Mouse (Mus musculus): ENCODE results near the gene Gzmm. TPM values are rescaled to one million over a fixed set of nuclear protein-coding genes. Genes with fewer than 3 reads are reported as not detected.
"Not testable (repeated sequence)": the region's sequence is repeated elsewhere in the genome, so short reads cannot be mapped to it uniquely, and the experiment has no call there.

Gzmm gene
- polyA plus RNA-seq, 1 experiment = 1.4 TPM

GRCm38 (mm10) chr10:79701443-79702129 is 12.8 kb downstream of the Gzmm start:
- DNase-seq (ENCODE audit: low spot score) = no peak

- not testable (repeated sequence) for DNase-seq (ENCODE audit: low spot score)
These were observed 14.2 kb downstream of the Gzmm start for GRCm38 (mm10) chr10:79702970-79703369.

DNA sequence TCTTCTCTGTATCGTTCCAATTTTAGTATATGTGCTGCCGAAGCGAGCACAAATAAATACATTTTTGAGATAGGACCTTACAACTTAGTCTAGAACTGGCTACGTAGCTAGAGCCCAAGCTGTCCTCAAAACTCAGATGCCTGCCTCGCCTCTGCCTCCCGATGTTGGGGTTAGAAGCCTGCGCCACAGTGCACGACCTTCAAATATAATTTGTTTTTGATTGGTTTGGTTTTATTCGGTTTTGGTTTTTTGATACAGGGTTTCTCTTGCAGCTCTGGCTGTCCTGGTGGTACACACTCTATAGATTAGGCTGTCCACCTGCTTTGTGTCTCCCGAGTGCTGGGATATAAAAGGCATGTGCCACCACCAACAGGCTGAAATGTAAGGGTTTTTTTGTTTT is 14.7 kb downstream of the Gzmm start:
- DNase-seq (ENCODE audit: low spot score) = no peak

DNA sequence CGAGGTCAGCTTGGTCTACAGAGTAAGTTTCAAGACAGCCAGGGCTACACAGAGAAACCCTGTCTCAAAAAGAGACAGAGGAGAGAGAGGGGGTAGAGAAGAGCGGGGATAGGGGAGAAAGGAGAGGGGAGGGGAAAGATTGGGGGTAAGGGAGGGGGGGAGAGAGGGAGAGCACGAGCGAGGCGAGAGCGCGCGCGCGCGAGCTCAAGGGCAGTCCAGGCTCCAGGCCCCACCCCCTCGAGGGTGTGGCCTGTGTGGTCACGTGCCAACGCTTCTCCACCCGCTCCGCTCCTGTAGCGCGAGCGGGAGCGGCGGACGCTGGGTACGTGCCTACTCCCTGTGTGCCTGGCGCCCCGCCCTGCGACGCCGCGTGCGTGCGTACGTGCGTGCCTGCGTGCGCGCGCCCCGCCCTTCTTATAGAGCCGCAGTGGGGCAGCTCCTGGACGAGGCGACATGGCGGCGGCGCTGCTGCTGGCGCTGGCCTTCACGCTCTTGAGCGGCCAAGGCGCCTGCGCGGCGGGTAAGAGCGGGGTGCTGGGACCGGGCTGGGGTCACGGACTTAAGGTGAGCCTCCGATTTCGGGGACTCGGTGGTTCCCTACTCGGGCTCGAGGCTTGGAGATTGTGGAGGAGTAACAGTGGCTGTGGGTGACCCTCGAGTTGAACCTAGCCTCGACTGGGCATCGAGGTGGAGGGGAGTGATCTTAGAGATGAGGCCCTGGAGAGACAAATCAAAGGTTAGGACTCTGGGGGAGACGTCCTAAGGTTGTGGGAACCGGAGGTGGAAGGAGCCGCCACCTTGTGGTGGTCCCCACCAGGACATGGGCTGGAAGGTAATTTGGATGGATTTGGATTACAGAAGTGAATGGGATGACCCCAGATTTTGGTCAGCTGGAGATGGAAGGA is 15.5 kb downstream of the Gzmm start, which contains the start of gene Bsg:
TSS of gene Bsg (plus strand) at position 427 of the 905 bp plus-strand sequence.
- DNase-seq (ENCODE audit: low spot score) = peak; percentile 92

- DNase-seq (ENCODE audit: low spot score) = no peak
These were observed 16.1 kb downstream of the Gzmm start for GRCm38 (mm10) chr10:79704970-79705360.

- DNase-seq (ENCODE audit: low spot score) = no peak
These were observed 17.1 kb downstream of the Gzmm start for GRCm38 (mm10) chr10:79705951-79706350.

- DNase-seq (ENCODE audit: low spot score) = no peak
These were observed 17.7 kb downstream of the Gzmm start for GRCm38 (mm10) chr10:79706406-79707094.

DNA sequence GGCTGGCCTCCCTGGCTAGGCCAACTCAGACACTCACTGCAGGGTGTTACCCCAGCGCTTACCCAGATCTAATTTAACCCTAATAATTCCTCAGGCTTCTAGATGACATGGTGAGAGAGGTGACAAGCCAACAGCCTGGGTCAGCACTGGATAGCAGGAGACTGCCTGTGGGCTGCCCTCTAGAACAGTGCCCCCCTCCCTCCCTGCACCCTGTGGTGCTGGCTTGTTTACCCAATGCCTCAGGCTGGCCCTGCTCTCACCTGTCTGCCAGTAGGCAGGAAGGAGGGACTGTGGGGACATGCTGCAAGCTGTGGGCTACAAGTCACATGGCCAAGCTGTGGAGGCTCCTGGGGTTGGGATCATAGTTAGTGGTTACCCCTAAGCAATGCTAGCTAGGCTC is 18.3 kb downstream of the Gzmm start:
- DNase-seq (ENCODE audit: low spot score) = no peak

- no peak for DNase-seq (ENCODE audit: low spot score)
These were observed 18.9 kb downstream of the Gzmm start for GRCm38 (mm10) chr10:79707759-79708158.

- DNase-seq (ENCODE audit: low spot score) = no peak
These were observed 19.8 kb downstream of the Gzmm start for GRCm38 (mm10) chr10:79708668-79709067.

DNA sequence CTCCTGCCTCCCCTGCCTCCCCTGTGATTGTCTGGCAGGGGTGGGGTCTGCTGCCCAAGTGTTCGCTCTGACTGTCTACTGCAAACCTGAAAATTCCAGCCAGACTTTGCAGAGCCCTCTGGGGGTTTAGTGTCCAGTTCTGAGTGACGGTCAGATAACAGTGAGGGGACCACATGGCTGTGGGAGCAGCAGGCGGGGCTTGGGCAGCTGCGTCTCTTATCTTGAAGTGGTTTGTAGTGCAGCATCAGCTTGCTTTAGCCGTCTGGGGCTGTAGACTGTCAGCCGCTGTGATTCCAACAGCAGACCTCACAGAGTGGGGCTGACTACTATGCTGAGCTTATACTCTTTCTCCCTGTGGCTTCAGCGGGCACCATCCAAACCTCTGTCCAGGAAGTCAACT is 20.5 kb downstream of the Gzmm start:
- no peak for DNase-seq (ENCODE audit: low spot score)

DNA sequence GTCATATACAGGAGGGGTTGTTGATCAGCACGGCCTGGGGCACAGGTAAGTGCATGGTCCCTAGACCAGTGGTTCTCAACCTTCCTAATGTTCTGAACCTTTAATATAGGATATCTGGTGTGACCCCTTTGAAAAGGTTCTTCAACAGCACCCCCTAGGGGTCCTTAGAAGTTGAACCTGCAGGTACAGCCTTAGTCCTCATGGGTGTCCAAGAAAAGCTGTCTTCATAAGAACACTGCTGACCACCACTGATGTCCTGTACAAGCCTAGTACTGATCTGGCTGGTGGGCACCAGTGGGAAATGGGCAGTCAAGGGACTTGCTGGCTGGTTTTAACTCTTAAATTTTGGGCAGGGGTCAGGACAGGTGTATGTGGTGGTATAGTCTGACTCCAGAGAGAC is 23.2 kb downstream of the Gzmm start:
- no peak for DNase-seq (ENCODE audit: low spot score)

GRCm38 (mm10) chr10:79712499-79713126 is 23.8 kb downstream of the Gzmm start:
- DNase-seq (ENCODE audit: low spot score) = peak; percentile 65

GRCm38 (mm10) chr10:79713163-79713562 is 24.3 kb downstream of the Gzmm start:
- no peak for DNase-seq (ENCODE audit: low spot score)

DNA sequence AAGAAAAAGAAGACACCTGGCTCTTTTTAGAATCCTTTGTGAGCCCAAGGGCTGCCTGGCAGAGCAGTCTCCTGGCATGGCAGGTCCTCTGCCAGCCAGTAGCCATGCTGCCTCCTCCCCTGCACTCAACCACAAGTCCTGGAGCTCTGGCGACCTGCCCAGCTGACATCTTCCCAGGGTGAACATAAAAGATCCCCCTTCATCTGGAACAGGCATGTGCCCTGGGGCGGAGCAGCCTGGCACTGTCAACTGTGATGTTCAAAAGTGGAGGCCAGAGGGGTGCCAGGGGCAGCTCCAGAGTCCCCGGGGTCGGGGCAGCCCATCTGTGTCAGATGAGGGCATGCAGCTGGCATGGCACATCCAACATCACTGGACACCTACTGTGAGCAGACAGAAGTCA is 26.2 kb downstream of the Gzmm start:
- DNase-seq (ENCODE audit: low spot score) = no peak

DNA sequence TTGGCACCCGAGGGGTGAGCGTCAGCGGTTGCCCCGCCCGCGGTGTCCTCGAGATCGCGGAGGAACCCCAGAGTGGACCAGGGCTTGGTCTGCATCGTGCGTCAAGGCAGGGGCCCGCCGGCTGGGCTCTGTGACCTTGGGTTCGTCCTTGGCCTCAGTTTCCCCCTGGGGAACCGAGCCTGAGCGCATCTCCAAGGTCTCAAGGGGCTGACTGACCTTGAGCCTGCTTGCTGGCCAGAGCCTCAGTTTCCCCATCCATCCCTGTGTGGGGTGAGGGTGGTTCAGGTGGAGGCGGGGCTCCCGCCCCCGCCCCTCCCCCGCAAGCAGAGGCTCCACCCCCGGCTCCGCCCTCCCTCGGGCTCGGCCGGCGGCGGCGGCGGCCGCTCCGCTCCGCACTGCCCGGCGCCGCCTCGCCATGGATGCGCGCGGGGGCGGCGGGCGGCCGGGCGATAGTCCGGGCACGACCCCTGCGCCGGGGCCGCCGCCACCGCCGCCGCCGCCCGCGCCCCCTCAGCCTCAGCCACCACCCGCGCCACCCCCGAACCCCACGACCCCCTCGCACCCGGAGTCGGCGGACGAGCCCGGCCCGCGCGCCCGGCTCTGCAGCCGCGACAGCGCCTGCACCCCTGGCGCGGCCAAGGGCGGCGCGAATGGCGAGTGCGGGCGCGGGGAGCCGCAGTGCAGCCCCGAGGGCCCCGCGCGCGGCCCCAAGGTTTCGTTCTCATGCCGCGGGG is 27.6 kb downstream of the Gzmm start, which contains the start of gene Hcn2:
TSS of gene Hcn2 (plus strand) at position 381 of the 734 bp plus-strand sequence.
- no peak for DNase-seq (ENCODE audit: low spot score)

GRCm38 (mm10) chr10:79716988-79717355 is 28.2 kb downstream of the Gzmm start:
- peak; percentile 27 for DNase-seq (ENCODE audit: low spot score)

DNA sequence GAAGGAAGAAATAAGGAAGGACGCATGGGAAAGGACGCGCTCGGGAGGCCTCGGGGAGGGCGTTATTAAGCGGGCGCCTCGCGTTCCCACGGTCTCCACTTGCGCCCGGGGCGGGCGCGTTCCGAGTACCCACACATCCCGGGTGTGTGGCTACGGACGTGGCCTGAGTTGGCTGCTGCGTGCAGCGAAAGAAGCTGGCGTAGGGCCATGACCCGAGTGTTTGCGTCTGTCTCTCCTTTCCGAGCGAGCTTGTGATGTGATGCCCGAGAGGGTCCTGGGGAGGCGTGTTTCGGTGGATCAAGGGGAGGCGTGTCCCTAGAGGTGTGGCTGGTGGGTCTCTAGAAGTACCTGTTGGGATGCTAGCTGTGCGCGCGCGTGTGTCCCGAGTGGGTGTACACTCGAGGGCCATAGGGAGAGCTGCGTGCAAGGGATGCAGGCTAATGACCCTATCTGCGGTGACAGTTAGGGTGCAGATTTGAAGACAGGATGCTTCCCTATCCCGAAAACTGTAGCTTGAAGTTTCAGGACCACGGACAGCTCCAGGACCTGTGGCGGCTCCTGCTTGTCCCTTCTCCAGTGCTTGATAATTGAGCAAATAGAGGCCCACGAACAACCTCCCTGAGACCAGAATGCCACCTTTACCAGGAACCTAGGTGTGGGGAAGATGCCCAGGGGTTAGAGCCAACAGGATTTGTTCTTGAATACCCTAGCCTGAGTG is 29.0 kb downstream of the Gzmm start:
- peak; percentile 45 for DNase-seq (ENCODE audit: low spot score)

DNA sequence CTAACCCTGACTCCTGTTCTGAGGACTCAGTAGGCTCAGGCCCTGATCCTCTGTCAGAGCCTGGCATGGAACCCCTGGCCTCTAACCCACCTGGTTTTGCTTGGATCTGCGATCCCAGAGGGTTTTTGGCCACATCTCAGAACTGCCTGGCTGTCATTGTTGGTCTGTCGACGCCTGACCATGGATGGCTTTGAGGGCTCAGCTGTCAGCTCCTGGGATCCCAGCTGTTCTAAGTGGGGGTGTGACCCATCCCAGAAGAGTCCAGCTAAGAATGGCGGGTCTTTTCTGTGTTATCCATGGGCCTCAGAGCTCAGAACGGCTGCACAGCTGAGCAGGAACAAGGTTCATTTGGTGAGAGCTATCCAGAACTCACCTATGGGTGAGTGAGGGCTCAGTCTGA is 32.3 kb downstream of the Gzmm start:
- no peak for DNase-seq (ENCODE audit: low spot score)

- DNase-seq (ENCODE audit: low spot score) = no peak
These were observed 34.2 kb downstream of the Gzmm start for GRCm38 (mm10) chr10:79723047-79723446.

GRCm38 (mm10) chr10:79723692-79724091 is 34.9 kb downstream of the Gzmm start:
- no peak for DNase-seq (ENCODE audit: low spot score)

Data from urinary bladder, adult 2 months (tissue).